Mouse (Mus musculus): ENCODE results near the gene Hoxd10.

The Hoxd10 gene

DNA sequence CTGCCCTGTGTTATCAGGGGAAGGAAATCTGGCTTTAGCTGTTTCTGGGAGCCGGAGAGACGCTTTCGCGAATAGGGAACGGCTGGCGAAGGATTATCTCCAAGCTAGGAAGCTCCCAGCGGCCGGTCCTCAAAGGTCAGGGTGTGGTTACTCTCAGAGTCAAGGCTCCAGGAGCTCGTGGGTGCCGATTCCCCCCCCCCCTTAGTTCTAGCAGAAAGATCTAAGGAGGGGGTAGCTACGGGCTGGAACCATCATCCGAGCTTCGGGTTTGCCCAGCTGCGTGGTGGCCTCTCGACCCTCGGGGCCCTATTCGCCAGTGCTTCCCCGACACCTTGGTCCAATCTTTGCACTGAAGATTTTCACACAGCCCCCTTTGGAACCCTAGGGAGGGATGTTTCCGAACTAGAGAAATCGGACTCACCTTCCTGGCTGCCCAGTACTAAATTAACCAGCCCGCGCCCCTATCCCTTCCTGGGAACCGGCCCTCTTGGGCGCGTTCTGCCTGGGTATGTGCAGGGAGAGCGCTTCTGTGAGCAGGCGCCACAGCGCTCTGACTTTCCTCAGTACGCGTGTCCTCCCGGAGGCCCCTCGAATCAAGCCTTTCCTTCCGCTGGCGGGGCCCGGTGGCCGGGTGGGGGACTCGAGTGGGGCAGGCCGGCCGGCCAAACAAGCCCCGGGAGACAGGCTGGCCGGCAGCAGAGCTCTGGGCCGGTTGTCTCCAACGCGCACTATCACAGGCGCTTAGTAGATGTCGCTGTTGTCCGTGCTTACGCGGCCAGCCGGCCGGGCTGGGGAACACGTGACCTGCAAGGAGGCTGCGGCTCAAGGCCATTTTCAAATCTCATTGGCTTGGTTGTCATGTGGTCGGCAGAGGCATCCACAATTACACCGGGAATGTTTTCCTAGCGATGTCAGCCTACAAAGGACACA, at the start of gene Hoxd10:
Hoxd10 (plus strand) TSS at position 903 of the 930 bp plus-strand sequence.
- DNase-seq (ENCODE audit: low read depth, low spot score): no peak

DNA sequence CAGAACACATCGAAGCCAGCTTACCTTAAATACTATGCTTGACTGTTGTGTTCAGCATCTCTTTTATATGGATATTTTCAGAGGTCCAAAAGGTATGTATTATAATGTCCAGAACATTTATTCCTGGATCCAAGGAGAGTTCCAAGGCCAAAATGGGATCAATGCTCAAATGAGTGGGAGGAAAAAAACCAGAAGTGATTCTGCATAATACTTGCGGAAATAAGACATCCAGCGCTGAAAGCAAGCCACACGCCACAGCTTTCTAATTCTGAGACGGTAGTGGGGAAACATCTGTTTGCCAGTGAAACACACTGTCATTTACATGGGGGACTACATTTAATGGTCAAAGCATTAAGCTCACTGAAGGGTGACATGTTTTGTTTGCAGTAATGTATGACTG, 49.3 kb upstream of the Hoxd10 start:
- no peak for DNase-seq (ENCODE audit: low read depth, low spot score)

DNA sequence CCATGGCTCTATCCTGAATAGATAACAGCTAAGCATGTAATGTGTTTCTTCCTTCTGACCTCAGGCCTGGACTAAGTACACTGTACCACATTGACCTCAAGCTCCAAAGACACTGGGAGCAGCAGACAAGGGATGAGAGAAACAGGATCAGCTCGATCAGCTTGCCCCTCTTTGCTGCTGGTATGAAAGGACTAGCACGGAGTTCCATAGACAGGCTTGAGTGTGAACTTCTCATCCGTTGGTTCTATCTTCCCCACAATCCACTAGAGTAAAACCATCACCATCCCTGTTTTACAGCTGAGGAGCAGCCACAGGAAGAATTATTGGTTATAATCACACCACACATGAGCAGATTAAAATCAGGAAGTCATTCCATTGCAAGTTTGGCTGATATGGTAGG, 46.1 kb upstream of the Hoxd10 start:
- DNase-seq (ENCODE audit: low read depth, low spot score): no peak

DNA sequence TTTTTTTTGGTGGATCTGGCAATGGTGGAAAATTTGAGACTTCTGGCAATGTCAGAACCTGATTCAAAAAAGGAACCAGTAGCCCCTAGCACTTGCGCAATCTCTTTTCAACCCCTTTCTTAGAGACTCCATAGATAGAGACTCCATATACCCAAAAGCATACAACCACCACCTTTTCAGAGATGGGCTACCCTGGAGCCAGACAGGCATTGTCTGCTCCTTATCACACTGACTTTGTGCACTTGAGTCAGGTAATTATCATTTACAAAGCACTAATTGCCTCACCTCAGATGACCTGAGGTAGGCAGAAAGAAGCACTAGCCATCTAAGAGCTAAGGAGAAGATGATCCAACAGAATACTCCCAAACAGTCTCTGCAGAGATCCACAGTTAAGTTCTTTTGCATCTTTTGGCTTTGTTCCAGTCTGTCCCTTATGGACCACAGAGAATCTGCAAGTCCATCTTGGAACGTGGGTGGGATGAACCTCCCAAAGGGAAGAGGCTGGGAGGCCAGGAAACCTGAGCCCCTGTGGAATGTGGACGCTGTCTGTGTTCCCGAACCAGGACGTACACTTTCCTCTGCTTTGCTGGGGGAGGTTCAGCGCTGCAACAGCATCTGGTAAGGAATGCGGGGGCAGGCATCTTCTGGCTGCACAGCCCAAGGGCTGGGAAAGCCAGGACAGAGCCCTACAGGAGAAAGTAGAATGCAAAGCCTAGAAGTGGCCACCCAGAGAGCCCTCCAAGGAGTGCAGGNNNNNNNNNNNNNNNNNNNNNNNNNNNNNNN, 44.5 kb upstream of the Hoxd10 start:
- DNase-seq (ENCODE audit: low read depth, low spot score): no peak

DNA sequence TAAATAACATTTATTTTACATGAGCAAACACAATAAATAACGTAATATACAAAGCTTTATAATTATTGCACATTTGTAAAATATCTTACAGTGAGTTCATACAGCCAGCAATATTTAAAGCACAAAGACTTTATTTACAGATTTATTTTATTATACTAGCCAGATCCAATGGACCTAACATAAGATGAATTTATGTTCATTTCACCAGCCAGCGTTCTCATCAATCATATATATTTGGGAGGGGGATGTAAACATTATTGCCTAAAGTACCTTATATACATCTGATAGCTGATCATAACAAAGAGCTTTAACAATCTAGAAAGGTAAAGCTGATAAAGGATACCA, 38.8 kb upstream of the Hoxd10 start:
- no peak for DNase-seq (ENCODE audit: low read depth, low spot score)

DNA sequence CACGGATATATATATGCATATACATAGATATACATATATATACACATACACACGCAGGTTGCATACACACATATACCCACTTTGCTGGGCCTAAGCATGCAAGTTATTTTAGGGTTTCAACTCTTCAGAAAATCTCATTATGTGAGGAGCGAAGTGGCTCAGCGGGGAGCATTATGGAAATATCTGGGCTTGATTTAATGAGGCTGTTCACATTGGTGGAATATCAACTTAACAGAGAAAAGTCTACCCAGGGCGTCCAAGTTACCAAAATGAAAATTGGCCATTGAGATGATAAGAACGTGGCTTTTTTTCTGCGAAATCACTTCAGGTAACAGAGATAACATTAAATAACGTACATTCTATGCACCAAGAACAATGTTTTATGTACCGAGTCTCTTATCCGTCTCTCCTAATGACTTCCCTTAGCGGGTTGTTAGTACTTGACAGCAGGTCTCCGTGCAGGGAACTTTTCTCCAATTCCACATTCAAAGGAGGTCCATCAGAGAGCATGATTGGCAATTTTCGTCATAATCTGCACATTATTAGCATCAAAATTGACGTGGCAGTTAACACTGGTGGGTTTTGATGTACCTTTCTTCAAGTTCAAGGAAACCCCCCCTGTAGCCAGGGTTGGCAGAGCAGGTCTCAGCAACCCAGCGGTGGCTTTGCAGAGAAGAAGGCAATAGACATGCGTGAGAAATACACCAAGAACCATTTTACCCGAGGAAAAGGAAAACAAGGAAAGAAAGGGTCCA, 37.8 kb upstream of the Hoxd10 start:
- no peak for DNase-seq (ENCODE audit: low read depth, low spot score)

DNA sequence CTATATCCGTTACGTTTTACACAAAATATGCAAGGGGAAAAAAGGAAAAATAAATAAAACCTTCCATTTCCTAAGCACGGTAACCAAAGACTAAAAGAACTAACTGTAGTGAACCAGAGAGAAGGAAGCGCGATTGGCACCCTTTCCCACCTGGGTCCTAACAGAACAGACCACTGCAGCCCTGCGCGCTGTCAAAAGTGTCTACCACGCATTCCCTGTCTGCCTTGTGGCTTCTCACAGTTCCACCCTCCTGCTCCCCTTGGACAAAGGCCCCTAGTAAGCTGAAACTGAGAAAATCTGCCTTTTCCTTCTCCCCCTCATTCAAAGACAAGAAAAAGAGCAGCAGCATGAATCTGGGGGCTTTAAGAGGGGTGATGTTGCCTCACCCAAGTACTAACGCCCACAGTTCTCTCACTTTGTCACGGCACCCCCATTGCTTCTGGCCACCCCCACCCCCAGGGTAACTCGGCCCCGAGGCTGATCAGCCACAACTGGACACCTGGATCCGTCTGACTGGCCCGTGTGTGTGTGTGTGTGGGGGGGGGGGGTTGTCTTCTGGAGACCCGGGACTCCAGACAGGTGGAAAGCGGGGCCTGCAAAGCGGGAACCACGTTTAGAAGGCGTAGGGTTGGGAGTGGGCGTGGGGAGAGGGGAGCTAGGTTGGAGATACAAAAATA, 36.8 kb upstream of the Hoxd10 start:
- no peak for DNase-seq (ENCODE audit: low read depth, low spot score)

DNA sequence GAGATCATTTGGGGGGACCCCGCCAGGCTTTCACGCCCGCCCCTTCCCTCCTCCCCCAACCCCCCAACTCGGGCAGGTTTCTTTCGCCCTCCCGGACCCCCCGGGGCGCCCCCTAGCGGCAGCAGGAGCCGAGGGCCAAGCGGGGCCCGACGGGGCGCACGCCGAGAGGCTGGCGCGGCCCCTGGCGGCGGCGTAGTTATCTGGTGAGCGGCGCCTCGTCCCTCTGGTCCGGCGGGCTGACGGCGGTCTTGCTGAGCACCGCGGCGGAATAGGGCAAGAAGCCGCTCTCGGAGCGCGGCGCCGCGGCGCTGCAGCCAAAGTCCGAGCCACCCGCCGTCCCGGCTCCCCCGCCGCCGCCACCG, 36.3 kb upstream of the Hoxd10 start:
- DNase-seq (ENCODE audit: low read depth, low spot score): no peak

DNA sequence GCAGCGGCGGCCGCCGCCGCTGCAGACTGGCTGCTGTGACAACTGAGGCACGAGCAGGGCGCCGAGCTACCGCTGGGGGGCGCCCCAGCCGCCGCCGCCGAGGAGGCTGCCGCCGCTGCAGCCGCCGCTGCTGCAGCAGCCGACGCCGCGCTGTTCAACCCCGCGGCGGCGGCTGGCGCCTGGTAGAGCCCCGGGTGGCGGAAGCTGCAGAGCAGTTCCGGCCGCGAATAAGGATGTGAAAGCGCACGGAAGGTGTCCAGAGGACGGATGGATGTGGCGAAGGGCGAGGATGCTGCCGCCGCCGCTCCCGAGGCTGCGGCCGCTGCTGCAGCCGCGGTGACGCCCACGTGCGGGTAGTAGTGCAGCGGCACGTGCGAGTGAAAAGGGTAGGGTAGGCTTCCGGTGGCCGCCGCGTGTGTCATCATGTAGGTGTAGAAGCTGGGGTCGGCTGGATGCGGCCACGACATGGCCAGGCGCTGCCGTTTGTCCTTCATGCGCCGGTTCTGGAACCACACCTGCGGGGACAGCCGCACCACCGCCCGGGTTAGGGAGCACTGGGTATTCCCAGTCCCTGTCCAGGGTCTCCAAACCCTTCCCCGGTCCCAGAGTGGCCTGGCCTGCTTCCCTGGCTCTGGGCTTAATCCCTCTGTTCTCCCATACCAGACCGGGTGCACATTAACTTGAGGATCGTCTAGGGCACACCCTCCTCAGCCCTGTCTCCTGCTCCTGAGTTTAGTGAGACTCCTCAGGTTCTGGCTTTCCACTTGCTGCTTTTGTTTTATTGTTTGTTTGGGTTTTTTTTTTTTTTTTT, 35.7 kb upstream of the Hoxd10 start:
- peak; percentile 58 for DNase-seq (ENCODE audit: low read depth, low spot score)

DNA sequence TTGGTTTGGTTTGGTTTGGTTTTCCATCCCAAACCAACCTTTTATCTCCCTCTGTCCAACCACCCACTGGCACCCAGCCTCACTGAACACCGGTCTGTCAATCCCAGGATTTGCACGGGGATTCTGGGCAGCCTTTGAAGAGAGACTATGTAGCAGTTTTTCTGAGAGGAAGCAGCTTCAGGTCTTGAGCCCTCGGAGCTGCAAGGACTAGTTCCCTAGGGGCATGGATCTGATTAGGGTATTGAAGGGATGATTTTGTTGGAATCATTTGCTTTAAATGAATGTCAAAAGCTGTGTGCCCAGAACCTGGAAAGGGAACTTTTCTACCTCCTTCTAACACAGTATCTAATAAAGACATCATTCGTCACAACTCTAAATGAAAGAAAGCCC, 35.1 kb upstream of the Hoxd10 start:
- no peak for DNase-seq (ENCODE audit: low read depth, low spot score)

DNA sequence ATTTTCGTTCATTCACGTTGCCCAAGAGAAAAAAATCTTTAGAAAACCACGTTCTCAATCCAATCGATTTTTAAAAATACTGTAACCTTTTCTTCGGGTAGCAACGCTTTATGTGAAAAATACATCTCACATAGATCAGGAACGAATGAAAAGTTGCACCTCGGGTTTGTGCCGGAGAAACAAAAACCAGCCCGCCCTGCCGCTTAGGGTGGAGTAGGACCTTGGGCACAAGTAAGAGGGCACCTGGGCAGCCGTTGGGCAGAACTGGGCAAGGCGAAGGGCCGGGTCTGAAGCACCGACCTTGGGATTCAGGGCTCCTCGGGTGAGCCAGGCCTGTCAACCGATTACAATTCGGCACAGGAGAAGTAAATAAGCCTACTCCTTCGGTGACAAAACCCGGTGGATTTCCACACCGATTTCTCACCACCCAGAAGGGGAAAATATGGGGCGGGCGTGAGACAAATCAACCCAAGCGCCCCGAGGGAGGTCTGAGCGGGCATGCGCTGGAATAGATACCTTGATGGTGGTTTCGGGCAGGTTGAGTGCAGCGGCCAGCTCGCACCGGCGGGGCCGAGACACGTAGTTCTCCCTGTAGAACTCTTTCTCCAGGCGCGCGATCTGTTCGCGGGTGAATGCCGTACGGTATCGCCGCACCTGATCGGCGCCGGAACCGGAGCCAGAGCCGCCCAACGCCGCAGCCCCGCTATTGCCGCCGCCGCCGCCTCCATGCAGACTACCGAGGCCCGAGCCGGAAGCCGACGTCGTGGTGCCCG, 34.3 kb upstream of the Hoxd10 start:
- DNase-seq (ENCODE audit: low read depth, low spot score): peak; percentile 23

DNA sequence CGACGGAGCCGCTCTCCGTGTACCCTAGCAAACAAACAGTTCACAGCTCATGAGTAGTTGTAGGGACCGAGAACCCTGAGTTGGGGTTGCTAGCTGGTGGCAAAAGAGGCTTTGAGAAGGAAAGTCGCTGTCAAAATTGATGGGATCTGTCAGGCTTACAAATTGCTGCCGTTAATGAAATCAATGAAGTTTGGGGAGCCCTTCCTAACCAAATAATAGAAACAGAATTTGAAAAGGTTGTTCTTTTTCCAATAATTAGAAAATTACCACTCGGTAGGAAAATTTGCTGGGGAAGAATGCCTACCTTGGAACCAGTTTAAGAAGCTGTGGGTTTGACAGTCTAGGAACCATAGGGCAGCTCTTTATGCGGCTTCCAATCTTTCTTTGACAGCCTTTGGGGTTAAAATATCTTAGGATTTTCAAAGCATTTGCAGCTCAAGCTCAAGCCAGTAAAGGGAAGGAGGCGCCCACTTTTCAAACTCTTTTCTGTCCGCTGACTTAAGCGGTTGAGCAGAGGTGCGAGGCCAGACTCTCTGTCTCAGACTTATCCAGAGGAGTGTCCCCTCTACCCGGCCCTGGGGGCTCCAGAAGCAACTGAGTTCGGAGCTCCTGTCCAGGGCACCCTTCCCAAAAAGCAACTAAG, 33.6 kb upstream of the Hoxd10 start:
- DNase-seq (ENCODE audit: low read depth, low spot score): no peak

DNA sequence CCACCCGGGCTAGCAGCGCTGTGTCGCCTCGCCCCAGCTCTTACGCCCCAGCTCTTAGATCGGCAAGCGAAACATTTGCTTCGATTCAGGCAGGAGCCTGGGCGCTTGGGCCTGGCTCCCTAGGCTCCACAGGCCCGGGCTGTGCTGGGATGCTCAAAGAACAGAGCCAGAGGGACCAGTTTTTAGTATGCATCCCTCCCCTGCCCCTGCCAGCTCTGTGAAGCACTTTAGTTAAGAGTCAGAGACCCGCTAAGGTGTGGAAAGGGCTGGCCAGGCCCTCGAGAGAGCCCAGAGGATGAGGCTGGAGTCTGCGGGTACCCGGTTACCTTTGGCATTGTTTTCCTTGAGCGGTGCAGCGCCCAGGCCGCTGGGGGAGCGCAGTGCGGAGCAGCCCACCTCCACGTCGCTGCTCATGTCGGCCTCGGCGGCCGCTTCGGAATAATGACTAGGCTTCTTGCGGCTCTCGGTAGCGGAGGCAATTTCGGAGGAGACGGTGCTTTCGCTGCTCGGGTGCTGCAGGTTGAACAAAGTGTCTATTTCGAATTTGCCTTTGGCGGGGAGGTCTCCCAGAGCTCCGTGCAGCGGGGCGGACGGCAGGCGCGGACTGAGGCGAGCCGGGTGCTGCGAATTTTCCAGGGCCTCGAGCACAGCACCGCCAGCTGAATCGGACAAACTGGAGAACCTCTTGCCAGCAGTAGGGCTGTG, 32.9 kb upstream of the Hoxd10 start:
- peak; percentile 18 for DNase-seq (ENCODE audit: low read depth, low spot score)

DNA sequence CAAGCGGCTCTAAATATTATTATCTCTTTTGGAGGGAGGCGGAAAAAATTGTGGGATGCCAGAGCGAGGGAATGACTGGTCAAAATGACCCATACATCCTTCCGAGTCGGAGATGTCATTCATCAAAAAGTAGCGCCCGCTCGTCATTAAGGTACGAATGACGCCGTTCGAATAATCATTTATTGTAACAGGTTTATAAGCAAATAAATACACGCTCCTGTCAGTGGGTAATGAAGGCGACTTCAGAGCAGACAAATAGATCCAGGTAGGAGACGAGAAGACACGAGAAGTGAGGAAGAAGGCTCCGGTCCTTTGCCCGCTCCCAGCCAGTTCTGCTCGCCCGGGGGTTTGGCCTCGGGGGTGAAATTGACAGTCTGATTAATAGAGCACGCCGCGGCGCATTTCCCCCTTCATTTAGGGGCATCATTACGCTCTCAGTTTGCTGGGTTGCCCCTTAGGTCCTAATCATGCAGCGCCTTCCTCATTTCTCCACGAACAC, 32.2 kb upstream of the Hoxd10 start, which contains the start of gene Evx2:
Evx2 (minus strand) TSS at position 51 of the 499 bp plus-strand sequence.
- no peak for DNase-seq (ENCODE audit: low read depth, low spot score)

DNA sequence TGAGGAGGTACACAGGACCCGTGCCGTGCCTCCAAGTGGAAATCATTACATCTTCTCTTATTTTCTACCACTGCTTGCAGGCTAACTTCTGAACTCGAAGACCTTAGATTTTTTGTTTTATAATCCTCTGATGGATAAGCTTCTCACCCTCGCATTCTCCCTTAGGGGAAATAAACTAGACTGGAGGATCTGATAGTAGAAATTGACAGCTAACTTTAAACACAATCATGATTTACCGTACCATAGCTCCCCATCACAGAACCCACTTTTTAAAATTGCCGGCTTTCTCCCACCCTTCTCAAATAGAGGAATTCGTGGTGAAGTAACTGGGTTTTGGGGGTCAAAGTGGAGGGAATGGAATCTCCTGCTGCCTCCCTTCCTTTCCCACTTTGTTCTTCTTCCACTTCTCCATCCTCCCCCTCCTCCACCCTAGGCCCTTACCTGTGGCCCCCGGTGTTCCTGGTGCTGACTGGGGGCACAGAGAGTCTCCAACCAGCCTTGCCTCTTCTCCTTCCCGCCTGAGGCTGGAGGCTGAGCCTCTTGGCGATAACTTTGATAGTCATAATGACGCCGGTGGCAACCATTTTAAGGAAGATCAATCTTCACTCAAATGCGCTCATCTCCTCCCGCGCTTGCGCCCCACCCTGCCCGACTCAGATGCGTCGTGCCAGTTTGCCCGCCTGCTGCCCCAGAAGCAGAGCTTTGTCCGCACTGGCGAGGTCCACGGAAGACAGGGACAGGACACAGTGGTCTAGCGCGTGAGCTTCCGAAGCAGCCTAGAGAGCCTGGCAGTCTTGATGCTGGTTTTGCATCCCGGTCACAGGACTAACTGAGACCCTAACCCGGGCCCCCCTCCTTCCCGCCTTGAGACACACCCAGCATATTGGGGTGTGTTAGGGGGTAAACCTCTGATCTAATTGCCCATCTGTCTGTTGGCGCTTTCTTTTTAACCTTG, 31.0 kb upstream of the Hoxd10 start:
- DNase-seq (ENCODE audit: low read depth, low spot score): no peak

DNA sequence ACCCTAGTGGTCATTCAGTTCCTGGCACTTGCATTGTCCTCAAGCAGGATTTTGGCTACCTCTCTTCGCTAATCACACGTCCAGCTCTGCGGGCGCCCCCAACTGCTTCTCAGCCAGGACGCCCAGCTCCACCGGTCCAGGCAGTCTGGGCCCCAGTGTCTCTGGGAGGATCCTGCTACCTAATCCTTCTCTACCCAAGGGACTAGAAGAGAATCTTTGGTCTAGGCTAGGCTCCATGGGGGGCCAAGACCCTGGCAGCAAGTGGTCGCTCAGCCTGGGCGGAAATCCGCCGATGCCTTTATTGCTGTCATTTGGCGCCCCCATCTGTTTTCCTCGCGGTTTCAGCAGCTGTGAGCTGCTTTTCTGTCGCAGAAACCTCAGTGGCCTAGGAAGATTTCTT, 30.0 kb upstream of the Hoxd10 start:
- DNase-seq (ENCODE audit: low read depth, low spot score): no peak

DNA sequence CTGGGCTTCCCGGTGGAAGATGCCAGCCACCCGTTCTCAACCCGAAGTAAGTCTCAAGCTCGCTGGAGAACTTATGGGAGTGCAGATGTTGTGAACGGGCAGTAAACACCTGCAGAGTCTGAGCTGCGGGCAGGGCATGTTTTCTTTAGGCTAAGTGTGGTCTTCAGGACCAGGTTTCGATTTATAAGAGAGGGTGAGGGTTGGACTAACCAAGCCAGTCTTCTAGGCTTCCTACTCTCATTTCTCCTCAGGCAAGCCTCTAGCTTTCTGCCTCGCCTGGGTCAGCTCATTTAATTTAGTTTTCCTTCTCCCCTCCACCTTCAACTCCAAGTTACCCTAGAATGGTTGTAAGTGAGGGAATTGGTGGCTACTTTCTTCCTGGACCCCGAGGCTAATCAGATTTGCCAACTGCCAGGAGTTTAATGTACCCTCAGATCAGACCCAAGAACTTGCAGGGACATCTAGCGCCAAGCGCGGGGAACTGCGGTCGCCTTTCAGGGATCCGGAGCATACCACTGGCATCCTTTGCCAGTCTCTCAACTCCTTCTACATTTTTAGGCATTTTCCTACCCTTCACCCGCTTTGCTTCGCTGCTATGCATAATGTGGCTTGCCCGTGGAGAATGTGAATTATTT, 28.3 kb upstream of the Hoxd10 start:
- no peak for DNase-seq (ENCODE audit: low read depth, low spot score)
